Mouse (Mus musculus) megakaryocyte, adult 5-6 weeks (primary cell): ENCODE measurements around the gene Tie1. TPM values are rescaled to one million over a fixed set of nuclear protein-coding genes. Genes with fewer than 3 reads are reported as not detected.
A peak's percentile ranks its signal among the peaks of the same experiment; 100 is the strongest.
"Not testable (repeated sequence)": the region's sequence is repeated elsewhere in the genome, so short reads cannot be mapped to it uniquely, and the experiment has no call there.

Experiments
- ATAC-seq: 2 replicates; pipeline ENCODE4 v1.8.0; 2016; ENCODE audit warnings: mild to moderate bottlenecking, inconsistent platforms; ENCODE audit not compliant: poor library complexity, severe bottlenecking
- total RNA-seq, 2 experiments: library from RNA; stranded (forward) in 1 of 2; stranded (reverse) in 1 of 2; fragments of 153-499, 151-499 nt in 1 of 2; fragments of 221-1000, 200-1000 nt in 1 of 2; gene quantifications; 2 replicates each; pipeline versions ENCODE4 v1.2.3 to v1.2.4; 2015 to 2017

Tie1 gene
- total RNA-seq (2015): 0.27 and 0.34 TPM in 2 replicates
- total RNA-seq (2017): 0.16 and 0.26 TPM in 2 replicates

DNA sequence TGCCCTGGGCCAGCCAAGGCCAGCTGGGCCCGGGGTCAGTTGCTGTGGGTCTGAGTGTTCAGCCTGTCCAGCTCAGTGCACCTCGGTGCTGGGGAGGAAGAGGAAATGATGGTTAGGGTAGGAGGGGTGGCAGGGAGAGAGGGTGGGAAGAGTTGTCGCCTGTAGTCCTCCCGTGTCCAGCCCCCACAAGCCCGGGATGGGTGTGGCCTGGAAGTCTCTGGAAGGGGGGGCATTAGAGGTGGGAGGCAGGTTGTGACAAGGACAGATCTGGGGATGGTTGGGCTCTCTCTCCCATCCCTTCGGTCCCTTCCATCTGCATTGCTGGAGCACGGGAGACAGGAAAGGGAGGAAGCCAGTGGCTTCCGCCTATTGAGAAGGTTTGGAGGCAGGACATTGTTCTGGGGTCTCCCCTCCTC lies at the start of gene Tie1:
Tie1 (minus strand) TSS at position 345 of the 416 bp plus-strand sequence.
- no peak for ATAC-seq

DNA sequence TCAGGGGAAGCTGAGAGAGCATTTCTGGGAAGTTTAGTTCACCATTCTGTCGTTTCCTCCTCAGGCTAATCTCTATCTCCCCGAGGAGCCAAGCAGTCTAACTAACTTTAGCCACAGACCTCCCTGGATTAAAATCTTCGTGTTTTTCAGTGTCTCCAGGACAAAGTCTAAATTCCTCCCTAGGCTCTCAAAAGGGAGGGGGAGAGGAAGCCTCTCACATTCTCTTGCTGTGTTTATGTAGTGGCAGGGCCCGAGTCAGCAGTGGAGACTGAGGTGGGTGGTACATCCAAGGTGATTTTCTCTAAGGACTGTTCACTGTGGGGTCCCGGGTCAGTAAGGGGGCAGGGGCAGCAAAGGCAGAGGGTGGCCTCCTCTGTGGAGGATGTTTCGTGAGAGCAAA lies 47.9 kb upstream of the Tie1 start:
- no peak for ATAC-seq

DNA sequence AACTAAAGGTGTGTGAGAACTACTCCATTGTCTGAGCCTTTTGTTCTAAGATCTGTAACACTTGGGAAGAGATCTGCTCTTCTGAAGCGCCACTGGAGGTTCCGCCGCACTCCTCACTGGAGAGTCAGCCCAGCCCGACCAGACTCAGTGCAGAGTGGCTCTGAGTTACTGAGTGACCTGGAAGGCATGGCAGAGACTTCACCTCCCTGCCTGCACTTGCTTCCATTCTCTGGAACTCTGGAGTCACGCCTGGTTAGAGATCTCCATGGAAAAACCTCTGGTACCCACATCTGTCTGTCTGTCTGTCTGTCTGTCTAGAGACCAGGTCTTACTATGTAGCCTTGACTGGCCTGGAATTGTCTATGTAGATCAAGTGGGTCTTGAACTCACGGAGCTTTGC lies 45.7 kb upstream of the Tie1 start:
- no peak for ATAC-seq

DNA sequence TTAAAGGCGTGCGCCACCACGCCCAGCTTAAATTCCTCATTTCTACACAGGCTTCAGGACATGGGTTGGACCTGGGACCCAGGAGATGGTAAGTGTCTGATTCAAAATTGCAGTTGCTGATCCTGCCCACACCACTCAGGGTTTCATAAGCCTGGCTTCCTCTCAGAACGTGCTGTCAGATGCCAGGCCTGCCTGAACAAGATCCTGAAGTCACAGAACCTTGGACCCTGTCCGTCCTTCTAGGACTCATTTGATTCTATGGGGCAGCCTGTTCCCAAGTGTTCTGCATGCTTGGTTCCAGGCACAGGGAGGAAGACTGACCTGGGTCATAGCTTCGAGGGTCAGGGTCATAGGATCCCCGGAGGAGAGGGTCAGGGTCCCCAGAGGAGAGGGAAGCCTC lies 43.7 kb upstream of the Tie1 start:
- peak; percentile 62 for ATAC-seq

DNA sequence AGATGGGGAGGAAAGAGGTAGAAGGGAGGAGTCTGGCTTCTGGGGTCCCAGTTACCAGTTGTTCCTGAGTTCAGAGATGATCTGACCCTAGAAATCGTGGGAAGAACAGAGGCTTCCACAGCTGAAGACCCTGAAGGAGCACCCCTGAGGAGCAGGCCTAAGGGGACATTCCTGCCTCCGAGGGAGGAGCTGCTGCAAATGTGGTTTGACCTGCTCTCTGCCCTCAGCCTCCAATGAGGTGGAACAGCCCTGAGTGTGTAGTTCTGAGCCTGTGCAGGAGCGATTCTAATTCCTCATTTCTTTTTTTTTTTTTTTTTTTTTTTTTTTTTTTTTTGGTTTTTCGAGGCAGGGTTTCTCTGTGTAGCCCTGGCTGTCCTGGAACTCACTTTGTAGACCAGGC lies 43.3 kb upstream of the Tie1 start:
- 0 out of 2 replicates have a peak, but pooled peaks have one; percentile 33 for ATAC-seq

- no peak for ATAC-seq
These were observed 42.8 kb upstream of the Tie1 start for GRCm38 (mm10) chr4:118532663-118533062.

- no peak for ATAC-seq
These were observed 37.9 kb upstream of the Tie1 start for GRCm38 (mm10) chr4:118527720-118528119.

DNA sequence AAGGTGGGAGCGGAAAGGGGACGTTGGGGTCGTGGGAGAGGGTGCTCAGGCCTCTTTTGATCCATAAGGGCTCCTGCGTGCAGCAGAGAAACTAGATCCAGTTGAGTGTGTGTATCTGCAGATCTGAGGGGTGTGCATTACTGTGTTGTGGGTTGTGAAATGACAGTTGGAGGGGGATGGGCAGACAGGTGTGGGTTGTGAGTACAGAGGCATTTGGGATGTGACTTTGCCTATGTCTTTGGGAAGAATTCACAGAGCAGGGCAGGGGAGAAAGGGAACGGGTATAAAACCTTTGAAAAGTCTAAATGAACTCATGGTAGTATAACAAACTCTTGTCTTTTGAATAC lies 37.4 kb upstream of the Tie1 start:
- no peak for ATAC-seq

- ATAC-seq: no peak
These were observed 36.8 kb upstream of the Tie1 start, which contains the start of gene 2610528J11Rik for GRCm38 (mm10) chr4:118526408-118527334. 2610528J11Rik (plus strand) TSS chr4:118526999.

GRCm38 (mm10) chr4:118525779-118526178 lies 35.9 kb upstream of the Tie1 start:
- ATAC-seq: peak; percentile 27; the same call in 1 of the 2 replicates

DNA sequence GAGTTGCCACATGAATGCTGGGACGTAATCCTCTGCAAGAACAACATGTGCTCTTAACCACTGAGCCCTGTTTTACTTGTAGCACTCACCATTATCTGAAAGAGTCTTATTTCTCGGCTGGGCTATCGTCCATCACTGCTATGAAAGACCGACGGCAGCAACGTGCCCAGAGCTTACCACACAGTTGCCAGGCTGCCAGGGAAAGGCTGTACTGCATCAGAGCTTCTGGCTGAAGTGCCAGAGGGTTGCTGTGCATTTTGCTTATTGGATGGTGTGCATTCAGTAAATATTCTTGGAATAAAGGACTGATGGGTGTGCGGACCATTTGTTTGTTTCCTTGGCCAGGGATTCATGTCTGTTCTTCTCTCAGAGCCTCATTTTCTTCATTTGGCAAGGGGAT lies 34.1 kb upstream of the Tie1 start:
- no peak for ATAC-seq

GRCm38 (mm10) chr4:118522248-118522647 lies 32.4 kb upstream of the Tie1 start:
- ATAC-seq: no peak

GRCm38 (mm10) chr4:118518208-118518607 lies 28.3 kb upstream of the Tie1 start:
- ATAC-seq: peak; percentile 77

DNA sequence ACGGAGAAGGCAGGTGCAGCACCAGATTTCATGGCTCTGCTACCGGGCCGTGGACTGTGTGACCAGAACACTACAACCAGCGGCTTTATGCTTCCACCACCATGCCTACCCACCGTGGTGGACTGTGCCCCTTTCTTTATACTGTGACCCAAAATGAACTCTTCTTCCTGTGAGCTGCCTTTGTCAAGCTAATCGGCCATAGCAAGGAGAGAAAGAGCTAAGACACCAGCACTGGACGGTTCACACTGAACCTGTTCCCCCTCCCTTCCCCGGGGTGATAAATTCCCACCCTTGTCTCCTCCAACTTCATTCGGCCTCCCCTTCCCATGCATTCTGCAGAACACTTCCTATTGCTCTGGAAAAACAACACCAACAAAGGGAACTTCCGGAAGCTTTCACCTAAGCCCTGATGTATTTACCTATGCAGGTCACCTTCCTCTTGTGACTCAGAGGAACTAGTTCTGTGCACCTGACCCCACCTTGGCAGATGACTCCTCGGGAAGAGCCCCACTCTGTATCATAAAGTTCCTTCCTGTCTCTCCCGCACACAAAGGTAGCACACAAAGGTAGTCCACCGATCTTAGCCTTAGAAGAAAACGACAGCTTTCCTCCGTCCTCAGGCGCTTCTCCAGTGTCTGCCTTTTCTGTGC lies 27.8 kb upstream of the Tie1 start:
- no peak for ATAC-seq

- no peak for ATAC-seq
These were observed 27.0 kb upstream of the Tie1 start for GRCm38 (mm10) chr4:118516699-118517496.

GRCm38 (mm10) chr4:118509050-118509449 lies 19.2 kb upstream of the Tie1 start:
- no peak for ATAC-seq

GRCm38 (mm10) chr4:118507171-118507570 lies 17.3 kb upstream of the Tie1 start:
- ATAC-seq: not testable (repeated sequence)

DNA sequence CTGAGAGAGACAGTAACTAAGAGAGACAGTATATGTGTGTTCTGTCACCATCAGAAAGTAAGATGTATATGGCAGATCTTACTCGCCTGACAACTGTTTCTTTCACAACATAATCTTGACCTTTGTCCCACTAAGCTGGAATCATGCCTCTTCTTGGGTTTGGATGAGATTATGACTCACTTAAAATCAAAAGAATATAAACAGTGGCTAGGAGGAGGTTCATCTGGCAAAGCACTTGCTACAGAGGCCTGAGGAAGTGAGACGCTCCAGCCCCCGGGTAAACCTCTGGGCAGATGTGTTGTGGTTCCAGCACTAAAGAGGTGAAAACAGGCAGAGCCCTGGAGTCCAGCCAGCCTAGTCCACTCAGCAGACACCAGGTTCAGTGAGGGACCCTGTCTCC lies 15.7 kb upstream of the Tie1 start:
- no peak for ATAC-seq

DNA sequence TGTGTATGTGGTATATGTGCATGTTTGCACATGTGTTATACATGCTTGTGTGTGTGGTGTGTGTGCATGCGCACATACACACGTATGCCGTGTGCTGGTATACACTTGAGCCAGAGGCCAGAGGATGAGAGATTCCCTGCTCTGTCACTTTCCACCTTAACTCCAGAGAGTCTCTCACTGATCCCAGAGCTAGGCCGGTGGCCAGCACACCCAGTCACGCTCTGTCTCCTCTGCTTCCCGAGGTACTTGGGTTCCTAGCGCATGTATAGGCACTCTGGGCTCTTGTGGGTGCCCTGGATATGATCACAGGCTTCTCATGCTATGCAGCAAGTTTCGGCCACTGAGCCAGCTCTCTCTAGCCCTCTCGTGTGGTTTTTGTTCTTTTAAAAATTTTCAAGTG lies 10.9 kb upstream of the Tie1 start:
- no peak for ATAC-seq

DNA sequence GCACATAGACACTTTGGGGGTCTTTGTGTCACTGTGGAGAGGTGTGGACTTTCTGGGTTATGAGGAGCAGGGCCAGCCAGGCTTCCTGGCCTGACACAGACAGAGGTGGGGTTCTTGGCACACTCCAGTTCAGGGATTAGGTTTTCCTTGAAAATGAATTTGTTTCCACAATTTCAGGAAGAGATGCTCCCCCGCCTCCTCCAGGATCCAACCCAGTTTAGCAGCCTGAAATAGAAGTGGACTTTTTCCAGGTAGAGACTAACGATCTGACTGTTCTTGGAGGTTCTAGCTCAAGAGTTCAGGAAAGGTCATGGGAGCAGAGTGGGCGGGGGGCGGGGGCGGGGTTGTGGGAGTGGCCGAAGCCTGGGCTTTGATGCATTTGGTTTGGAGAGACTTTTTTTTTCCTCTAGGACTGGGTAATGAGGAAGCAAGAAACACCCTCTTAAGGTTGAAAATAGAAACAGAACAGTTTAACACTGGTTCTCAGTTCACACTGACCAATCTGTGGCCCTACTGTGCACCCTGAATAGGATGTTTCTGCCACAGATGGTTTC lies 10.4 kb upstream of the Tie1 start:
- no peak for ATAC-seq

- no peak for ATAC-seq
These were observed 600 bp upstream of the Tie1 start for GRCm38 (mm10) chr4:118490461-118490860.
